Mouse (Mus musculus): Measurements from ENCODE around the gene Gm8246. TPM values are rescaled to one million over a fixed set of nuclear protein-coding genes. Genes with fewer than 3 reads are reported as not detected.

The Gm8246 gene
- polyA plus RNA-seq (2017; shearing (Covaris generic)), result not detected

GRCm38 (mm10) chr14:5477730-5478129, at the start of gene Gm8246:
Gene Gm8246, minus strand, starts transcription at chr14:5477830.

DNA sequence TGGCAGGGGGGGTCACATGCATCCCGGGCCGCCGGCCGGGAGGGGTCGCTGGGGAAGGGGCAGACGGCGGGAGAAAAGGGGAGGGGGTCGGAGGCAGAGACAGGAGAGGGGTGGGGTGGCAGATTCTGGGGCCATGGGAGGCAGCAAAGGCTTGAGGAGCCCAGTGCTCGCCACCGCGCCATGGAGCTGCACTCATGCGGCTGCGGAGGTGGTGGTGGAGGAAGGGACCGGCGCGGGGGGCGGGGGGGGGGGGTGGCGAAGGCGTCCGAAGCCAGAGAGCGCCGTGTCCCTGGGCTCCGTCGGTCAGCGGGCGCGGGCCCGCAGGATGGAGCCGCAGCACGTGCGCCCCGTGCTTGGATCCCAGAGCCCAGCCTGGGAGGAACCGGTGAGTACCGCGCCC, 23.7 kb upstream of the Gm8246 start, which contains the start of gene Gm3488:
Gene Gm3488 (plus strand): TSS at position 301 of the 400 bp plus-strand sequence.

GRCm38 (mm10) chr14:5483907-5484306, 6.3 kb upstream of the Gm8246 start, which contains the start of gene Gm3187:
Gene Gm3187, plus strand, starts transcription at chr14:5484207.

DNA sequence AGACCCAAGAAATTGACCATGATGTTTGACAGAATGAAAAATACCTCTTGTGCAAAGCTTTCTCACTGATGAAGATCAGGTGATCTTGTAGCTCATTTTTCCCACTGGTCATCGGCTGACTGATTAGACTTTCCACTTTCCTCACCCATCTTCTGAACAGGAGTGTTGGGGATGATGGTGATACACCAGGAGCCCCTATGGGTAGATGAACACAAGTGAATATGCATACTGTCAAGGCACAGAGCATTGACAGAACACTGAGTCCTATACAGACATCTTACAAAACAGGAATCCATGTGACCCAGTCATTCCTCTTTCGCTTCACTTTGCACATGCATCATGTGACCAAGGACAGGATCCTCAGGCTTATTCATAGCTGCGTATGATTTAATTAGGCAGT, 22.3 kb downstream of the Gm8246 start, which contains the start of gene Gm3194:
Gene Gm3194 (minus strand): TSS at position 101 of the 400 bp plus-strand sequence.

Other genes with a start within 250 kb of the Gm8246 start
- not detected for gene Gm3526, start 217.2 kb downstream of the Gm8246 start, polyA plus RNA-seq (2017; shearing (Covaris generic))
- gene Gm3542, start 142.9 kb downstream of the Gm8246 start, polyA plus RNA-seq (2017; shearing (Covaris generic)), result not detected
- gene Gm3500, start 88.8 kb downstream of the Gm8246 start, polyA plus RNA-seq (2017; shearing (Covaris generic)), result 3.7 TPM
- gene Gm3194, start 22.4 kb downstream of the Gm8246 start, polyA plus RNA-seq (2017; shearing (Covaris generic)), result 2.0 TPM
- gene Gm3187, start 6.4 kb upstream of the Gm8246 start, polyA plus RNA-seq (2017; shearing (Covaris generic)), result not detected
- 2.8 TPM for gene Gm3488, start 23.8 kb upstream of the Gm8246 start, polyA plus RNA-seq (2017; shearing (Covaris generic))
- not detected for gene Gm3532, start 60.7 kb upstream of the Gm8246 start, polyA plus RNA-seq (2017; shearing (Covaris generic))
- gene Gm8265, start 155.2 kb upstream of the Gm8246 start, polyA plus RNA-seq (2017; shearing (Covaris generic)), result not detected
- not detected for gene Gm9603, start 209.6 kb upstream of the Gm8246 start, polyA plus RNA-seq (2017; shearing (Covaris generic))